Mouse (Mus musculus): ENCODE data around the gene Abcb9.

- TF ChIP-seq CTCF (IDR thresholded peaks at IDR 0.05; ENCODE audit: control insufficient read depth, insufficient read depth, insufficient read length) (no peak), MAX (IDR thresholded peaks at IDR 0.05) (no peak), MYOD1 (IDR thresholded peaks at IDR 0.05; ENCODE audit: control insufficient read depth, insufficient read length, low read depth) (no peak)
Observed at GRCm38 (mm10) chr5:124083850-124084587, 11.6 kb downstream of the Abcb9 start.

Data from C2C12 (cell line).